Mouse (Mus musculus) neural tube, embryonic 11.5 days (tissue): ENCODE results near the gene Cyp4f40. TPM values are rescaled to one million over a fixed set of nuclear protein-coding genes. Genes with fewer than 3 reads are reported as not detected.
A peak's percentile ranks its signal among the peaks of the same experiment; 100 is the strongest.

Source experiments
- ATAC-seq: fragments of 200-750 bp; cut with Nextera tagmentation; 2 replicates; pipeline ENCODE4 v1.8.0; 2017; ENCODE audit warnings: moderate number of reproducible peaks, mild to moderate bottlenecking, moderate TSS enrichment, moderate library complexity; ENCODE audit not compliant: insufficient read depth, low FRiP score, low TSS enrichment
- DNase-seq: peaks from one replicate; pipeline ENCODE4 v3.0.0-alpha.2; 2015; ENCODE audit warnings: low spot score
- H3K27ac ChIP-seq: fragments of 300-500 bp; sonication (generic); 2 replicates; pipeline ENCODE4 v1.5.1; 2014; ENCODE audit warnings: low read depth, mild to moderate bottlenecking, low read length
- H3K27me3 ChIP-seq: fragments of 300-500 bp; sonication (generic); 2 replicates; pipeline ENCODE4 v1.6.1; 2014; ENCODE audit warnings: mild to moderate bottlenecking, low read length, mixed read lengths; ENCODE audit not compliant: control insufficient read depth, insufficient read depth
- H3K36me3 ChIP-seq: fragments of 300-500 bp; sonication (generic); 2 replicates; pipeline ENCODE4 v1.6.1; 2014; ENCODE audit warnings: mild to moderate bottlenecking, low read length, moderate library complexity, mixed read lengths; ENCODE audit not compliant: control insufficient read depth, insufficient read depth
- H3K4me1 ChIP-seq: fragments of 300-500 bp; sonication (generic); 2 replicates; pipeline ENCODE4 v1.6.1; 2014; ENCODE audit warnings: low read length, mixed read lengths; ENCODE audit not compliant: control insufficient read depth, insufficient read depth
- H3K4me2 ChIP-seq: fragments of 300-500 bp; sonication (generic); 2 replicates; pipeline ENCODE4 v1.6.1; 2014; ENCODE audit warnings: low read depth, mild to moderate bottlenecking, moderate library complexity
- H3K4me3 ChIP-seq: fragments of 300-500 bp; sonication (generic); 2 replicates; pipeline ENCODE4 v1.5.1; 2014; ENCODE audit warnings: low read depth, low read length
- H3K9ac ChIP-seq: fragments of 300-500 bp; sonication (generic); 2 replicates; pipeline ENCODE4 v1.6.1; 2014; ENCODE audit warnings: mild to moderate bottlenecking, low read length
- H3K9me3 ChIP-seq: fragments of 300-500 bp; sonication (generic); 2 replicates; pipeline ENCODE4 v1.6.1; 2016; ENCODE audit warnings: low read length; ENCODE audit not compliant: control insufficient read depth
- WGBS: fragments of 180-500 bp; shearing (Covaris S2); extraction: QIAGEN DNeasy Blood & Tissue Kit; methylation state at CpG from one replicate; pipeline ENCODE4 v1.1.7; 2014; 5-methylcytosine and 5-hydroxymethylcytosine counted together
- polyA plus RNA-seq: library from polyadenylated mRNA; unstranded; fragments of >200 nt; fragmentation: Nextera tagmentation; extraction: Ambion mirVana; gene quantifications from 2 replicates; pipeline ENCODE4 v1.2.1, GENCODE M21; 2014

Cyp4f40 gene
- polyA plus RNA-seq, 1 experiment from 2014 or later, result not detected

- peak; percentile 68 for ATAC-seq
- Histone ChIP-seq H3K9ac (peak overlapping the region; percentile 54), H3K36me3 (no peaks in the 10 kb centered on the region), H3K27me3 (no peaks in the 10 kb centered on the region), H3K4me2 (peak overlapping the region; percentile 58), H3K4me1 (no peaks in the 10 kb centered on the region), H3K9me3 (no peaks in the 10 kb centered on the region), H3K27ac (no peak overlapping the region), H3K4me3 (peak overlapping the region; percentile 31)
- 2% methylated on average over 17 of the region's 17 CpGs for WGBS
- DNase-seq, result peak; percentile 90
These were observed 23.8 kb upstream of the Cyp4f40 start for GRCm38 (mm10) chr17:32634972-32635314.

- Histone ChIP-seq H3K4me1 (no peaks in the 10 kb centered on the region), H3K9me3 (no peaks in the 10 kb centered on the region), H3K36me3 (no peaks in the 10 kb centered on the region), H3K27me3 (no peaks in the 10 kb centered on the region), H3K4me3 (no peak overlapping the region), H3K27ac (no peak overlapping the region), H3K9ac (no peak overlapping the region), H3K4me2 (no peak overlapping the region)
- no peak for ATAC-seq
- 62% methylated on average over 3 of the region's 3 CpGs for WGBS
- DNase-seq, result no peak
These were observed 22.4 kb upstream of the Cyp4f40 start for GRCm38 (mm10) chr17:32636341-32636740.

- Histone ChIP-seq H3K9me3 (no peaks in the 10 kb centered on the region), H3K4me2 (no peak overlapping the region), H3K4me3 (no peak overlapping the region), H3K4me1 (no peaks in the 10 kb centered on the region), H3K36me3 (no peaks in the 10 kb centered on the region), H3K27me3 (no peaks in the 10 kb centered on the region), H3K9ac (no peak overlapping the region), H3K27ac (no peak overlapping the region)
- ATAC-seq (no peak), DNase-seq (no peak)
- WGBS, result 85% methylated on average over 2 of the region's 2 CpGs
These were observed 21.5 kb upstream of the Cyp4f40 start for GRCm38 (mm10) chr17:32637151-32637550.

GRCm38 (mm10) chr17:32646631-32647030 is 12.1 kb upstream of the Cyp4f40 start:
- no peak overlapping the region for H3K27ac ChIP-seq
- H3K4me3 ChIP-seq, result no peak overlapping the region
- H3K9me3 ChIP-seq, result no peaks in the 10 kb centered on the region
- H3K27me3 ChIP-seq, result no peaks in the 10 kb centered on the region
- ATAC-seq, result no peak
- no peaks in the 10 kb centered on the region for H3K4me1 ChIP-seq
- no peak overlapping the region for H3K4me2 ChIP-seq
- WGBS, result 91% methylated on average over 4 of the region's 4 CpGs
- no peak overlapping the region for H3K9ac ChIP-seq
- DNase-seq, result no peak
- H3K36me3 ChIP-seq, result no peaks in the 10 kb centered on the region

- DNase-seq (no peak), ATAC-seq (no peak)
- Histone ChIP-seq H3K27me3 (no peaks in the 10 kb centered on the region), H3K4me1 (no peaks in the 10 kb centered on the region), H3K4me2 (no peak overlapping the region), H3K36me3 (no peaks in the 10 kb centered on the region), H3K9ac (no peak overlapping the region), H3K9me3 (no peaks in the 10 kb centered on the region), H3K4me3 (no peak overlapping the region), H3K27ac (no peak overlapping the region)
- 92% methylated on average over 4 of the region's 4 CpGs for WGBS
These were observed 4.8 kb upstream of the Cyp4f40 start for GRCm38 (mm10) chr17:32653860-32654259.

- Histone ChIP-seq H3K27me3 (no peaks in the 10 kb centered on the region), H3K4me3 (no peak overlapping the region), H3K9ac (no peak overlapping the region), H3K9me3 (no peaks in the 10 kb centered on the region), H3K27ac (no peak overlapping the region), H3K36me3 (no peaks in the 10 kb centered on the region), H3K4me2 (no peak overlapping the region), H3K4me1 (no peaks in the 10 kb centered on the region)
- WGBS, result 82% methylated on average over 3 of the region's 3 CpGs
- DNase-seq (no peak), ATAC-seq (no peak)
These were observed 1.7 kb upstream of the Cyp4f40 start for GRCm38 (mm10) chr17:32657041-32657440.

- DNase-seq (no peak), ATAC-seq (no peak)
- Histone ChIP-seq H3K9ac (no peak overlapping the region), H3K4me2 (no peak overlapping the region), H3K4me1 (no peaks in the 10 kb centered on the region), H3K27me3 (no peaks in the 10 kb centered on the region), H3K27ac (no peak overlapping the region), H3K36me3 (no peaks in the 10 kb centered on the region), H3K4me3 (no peak overlapping the region), H3K9me3 (no peaks in the 10 kb centered on the region)
- 82% methylated on average over 1 of the region's 1 CpGs for WGBS
These were observed 454 bp upstream of the Cyp4f40 start for GRCm38 (mm10) chr17:32658246-32658645.

- Histone ChIP-seq H3K27ac (no peak overlapping the region), H3K27me3 (no peaks in the 10 kb centered on the region), H3K4me3 (no peak overlapping the region), H3K9ac (no peak overlapping the region), H3K9me3 (no peaks in the 10 kb centered on the region), H3K4me2 (no peak overlapping the region), H3K36me3 (no peaks in the 10 kb centered on the region), H3K4me1 (no peaks in the 10 kb centered on the region)
- ATAC-seq (no peak), DNase-seq (no peak)
- 68% methylated on average over 7 of the region's 7 CpGs for WGBS
These were observed 15.3 kb downstream of the Cyp4f40 start for GRCm38 (mm10) chr17:32673976-32674375.

GRCm38 (mm10) chr17:32676040-32676635 is 17.4 kb downstream of the Cyp4f40 start:
- Histone ChIP-seq H3K9me3 (no peaks in the 10 kb centered on the region), H3K27me3 (no peaks in the 10 kb centered on the region), H3K4me2 (no peak overlapping the region), H3K4me1 (no peaks in the 10 kb centered on the region), H3K36me3 (no peaks in the 10 kb centered on the region), H3K9ac (no peak overlapping the region), H3K4me3 (no peak overlapping the region), H3K27ac (no peak overlapping the region)
- DNase-seq (peak; percentile 24), ATAC-seq (no peak)
- 41% methylated on average over 21 of the region's 21 CpGs for WGBS
